Mouse (Mus musculus): ENCODE results near the gene Tas2r119. TPM values are rescaled to one million over a fixed set of nuclear protein-coding genes. Genes with fewer than 3 reads are reported as not detected.

Tas2r119 gene
- total RNA-seq (2012; rRNA removed), result not detected in 2 replicates

DNA sequence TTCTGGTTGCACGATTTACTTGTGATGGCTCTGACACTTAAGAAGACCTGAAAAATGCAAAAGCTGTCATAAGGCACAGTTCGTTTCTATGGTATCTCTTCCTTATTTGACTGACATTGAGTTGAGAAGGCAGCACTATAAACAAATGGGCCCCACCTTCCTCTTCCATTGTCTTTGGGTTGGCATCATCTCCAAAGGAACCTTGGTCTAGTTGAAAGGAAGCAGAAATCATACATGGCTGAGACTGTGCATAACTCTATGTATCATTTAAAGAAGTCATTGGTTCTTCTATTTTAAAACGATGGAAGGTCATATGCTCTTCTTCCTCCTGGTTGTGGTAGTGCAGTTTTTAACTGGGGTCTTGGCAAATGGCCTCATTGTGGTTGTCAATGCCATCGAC lies at the start of gene Tas2r119:
Tas2r119 (plus strand) TSS at position 301 of the 400 bp plus-strand sequence.
- H3K4me3 ChIP-seq (ENCODE audit: insufficient read depth in 1 of 2, low read depth in 1 of 2, low read length in 2 of 2, poor library complexity in 1 of 2, severe bottlenecking in 1 of 2), result no peak within 1 kb of the TSS
- H3K36me3 ChIP-seq (ENCODE audit: control insufficient read depth, insufficient read depth, low read length, poor library complexity, severe bottlenecking), result no peaks in the 10 kb centered on the region
- no peak for TF ChIP-seq CHD2 (IDR thresholded peaks at IDR 0.05; ENCODE audit: low read depth, low read length)
- no peak for TF ChIP-seq MAFK (IDR thresholded peaks at IDR 0.05; ENCODE audit: insufficient read depth, low read depth, low read length)
- no peak for TF ChIP-seq ZC3H11A (IDR thresholded peaks at IDR 0.05; ENCODE audit: borderline replicate concordance, low read depth, low read length)
- no peak for TF ChIP-seq ZNF384 (IDR thresholded peaks at IDR 0.05; ENCODE audit: low read depth, low read length)
- no peak for TF ChIP-seq HCFC1 (IDR thresholded peaks at IDR 0.05; ENCODE audit: borderline replicate concordance, insufficient read depth, low read length)
- H3K4me1 ChIP-seq (ENCODE audit: control insufficient read depth in 2 of 2, insufficient read depth in 2 of 2, low read length in 2 of 2, poor library complexity in 1 of 2), result no peaks in the 10 kb centered on the region
- no peaks in the 10 kb centered on the region for H3K9me3 ChIP-seq (ENCODE audit: control insufficient read depth, insufficient read depth, low read depth, low read length)
- no peak within 1 kb of the TSS for H3K27ac ChIP-seq (ENCODE audit: insufficient read depth, low read depth, low read length, poor library complexity, severe bottlenecking)
- in situ Hi-C loops (cut with MboI; ENCODE audit: low sequenced_read_pairs in 2 of 2, unreplicated experiment in 2 of 2), result no loop called here
- H3K9ac ChIP-seq (ENCODE audit: insufficient read depth, low read depth, low read length, poor library complexity, severe bottlenecking), result no peak within 1 kb of the TSS
- no peak for DNase-seq (ENCODE audit: low read depth, low spot score)

DNA sequence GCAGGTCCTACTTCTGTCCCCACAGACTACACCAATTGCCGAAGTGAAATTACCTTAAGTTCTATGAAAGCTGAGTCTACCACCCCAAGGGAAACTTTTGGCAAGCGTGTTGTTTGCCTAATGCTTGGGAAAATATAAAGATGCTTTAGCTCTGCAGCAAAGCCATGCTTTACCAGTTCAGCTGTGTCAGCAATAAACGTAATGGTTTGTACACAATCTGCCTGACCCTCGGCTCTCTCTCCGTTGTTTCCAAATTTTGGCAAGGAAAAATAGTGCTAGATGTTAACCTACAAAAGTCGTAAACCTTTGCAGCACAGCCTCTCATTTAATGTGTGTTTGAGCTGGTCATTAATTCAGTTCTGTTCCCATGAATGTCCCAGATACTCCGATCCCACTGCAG lies 44.8 kb upstream of the Tas2r119 start:
- Histone ChIP-seq H3K4me1 (ENCODE audit: control insufficient read depth in 2 of 2, insufficient read depth in 2 of 2, low read length in 2 of 2, poor library complexity in 1 of 2) (no peaks in the 10 kb centered on the region), H3K4me3 (ENCODE audit: insufficient read depth in 1 of 2, low read depth in 1 of 2, low read length in 2 of 2, poor library complexity in 1 of 2, severe bottlenecking in 1 of 2) (no peak overlapping the region), H3K27ac (ENCODE audit: insufficient read depth, low read depth, low read length, poor library complexity, severe bottlenecking) (no peak overlapping the region), H3K36me3 (ENCODE audit: control insufficient read depth, insufficient read depth, low read length, poor library complexity, severe bottlenecking) (no peaks in the 10 kb centered on the region), H3K9ac (ENCODE audit: insufficient read depth, low read depth, low read length, poor library complexity, severe bottlenecking) (no peak overlapping the region), H3K9me3 (ENCODE audit: control insufficient read depth, insufficient read depth, low read depth, low read length) (no peaks in the 10 kb centered on the region)
- in situ Hi-C loops (cut with MboI; ENCODE audit: low sequenced_read_pairs in 2 of 2, unreplicated experiment in 2 of 2), result no loop called here
- no peak for TF ChIP-seq ZC3H11A (IDR thresholded peaks at IDR 0.05; ENCODE audit: borderline replicate concordance, low read depth, low read length)
- TF ChIP-seq MAFK (IDR thresholded peaks at IDR 0.05; ENCODE audit: insufficient read depth, low read depth, low read length), result peak; percentile 62
- no peak for DNase-seq (ENCODE audit: low read depth, low spot score)

DNA sequence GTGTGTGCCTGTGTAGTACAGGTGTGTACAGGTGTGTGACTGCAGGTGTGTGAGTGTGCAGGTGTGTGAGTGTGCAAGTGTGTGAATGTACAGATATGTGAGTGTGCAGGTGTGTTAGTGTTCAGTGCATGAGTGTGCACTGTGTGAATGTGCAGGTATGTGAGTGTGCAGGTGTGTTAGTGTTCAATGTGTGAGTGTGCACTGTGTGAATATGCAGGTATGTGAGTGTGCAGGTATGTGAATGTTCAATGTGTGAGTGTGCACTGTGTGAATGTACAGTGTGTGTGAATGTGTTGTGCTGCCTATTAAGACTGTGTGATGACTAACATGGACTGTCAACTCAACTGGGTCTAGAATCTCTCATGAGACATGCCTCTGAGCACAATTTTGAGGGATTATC lies 35.4 kb upstream of the Tas2r119 start:
- Histone ChIP-seq H3K9me3 (ENCODE audit: control insufficient read depth, insufficient read depth, low read depth, low read length) (no peaks in the 10 kb centered on the region), H3K36me3 (ENCODE audit: control insufficient read depth, insufficient read depth, low read length, poor library complexity, severe bottlenecking) (no peaks in the 10 kb centered on the region), H3K4me3 (ENCODE audit: insufficient read depth in 1 of 2, low read depth in 1 of 2, low read length in 2 of 2, poor library complexity in 1 of 2, severe bottlenecking in 1 of 2) (no peak overlapping the region), H3K9ac (ENCODE audit: insufficient read depth, low read depth, low read length, poor library complexity, severe bottlenecking) (no peak overlapping the region), H3K4me1 (ENCODE audit: control insufficient read depth in 2 of 2, insufficient read depth in 2 of 2, low read length in 2 of 2, poor library complexity in 1 of 2) (no peaks in the 10 kb centered on the region), H3K27ac (ENCODE audit: insufficient read depth, low read depth, low read length, poor library complexity, severe bottlenecking) (no peak overlapping the region)
- in situ Hi-C loops (cut with MboI; ENCODE audit: low sequenced_read_pairs in 2 of 2, unreplicated experiment in 2 of 2), result no loop called here
- TF ChIP-seq HCFC1 (IDR thresholded peaks at IDR 0.05; ENCODE audit: borderline replicate concordance, insufficient read depth, low read length), result no peak
- no peak for TF ChIP-seq ZC3H11A (IDR thresholded peaks at IDR 0.05; ENCODE audit: borderline replicate concordance, low read depth, low read length)
- no peak for TF ChIP-seq CHD2 (IDR thresholded peaks at IDR 0.05; ENCODE audit: low read depth, low read length)
- no peak for TF ChIP-seq ZNF384 (IDR thresholded peaks at IDR 0.05; ENCODE audit: low read depth, low read length)
- TF ChIP-seq MAFK (IDR thresholded peaks at IDR 0.05; ENCODE audit: insufficient read depth, low read depth, low read length), result no peak
- no peak for DNase-seq (ENCODE audit: low read depth, low spot score)

DNA sequence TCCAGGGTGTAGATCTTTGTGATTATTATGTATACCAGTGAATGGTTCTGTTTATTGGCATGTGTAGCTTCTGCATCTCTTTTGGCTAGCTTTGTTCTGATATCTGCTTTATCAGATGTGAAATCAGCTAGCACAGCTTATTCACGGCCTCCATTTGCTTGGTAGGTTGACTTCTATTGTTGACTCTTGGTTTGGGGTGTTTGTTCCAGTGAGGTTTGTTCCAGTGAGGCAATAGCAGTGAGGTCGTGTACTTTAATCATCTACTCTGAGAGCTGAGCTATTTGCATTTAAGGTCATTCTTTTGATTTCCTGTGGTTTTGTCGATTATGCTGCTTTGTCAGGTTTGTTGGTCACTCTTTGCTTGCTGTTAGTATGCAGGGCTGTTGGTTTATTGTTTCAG lies 32.8 kb upstream of the Tas2r119 start:
- Histone ChIP-seq H3K36me3 (ENCODE audit: control insufficient read depth, insufficient read depth, low read length, poor library complexity, severe bottlenecking) (no peaks in the 10 kb centered on the region), H3K4me3 (ENCODE audit: insufficient read depth in 1 of 2, low read depth in 1 of 2, low read length in 2 of 2, poor library complexity in 1 of 2, severe bottlenecking in 1 of 2) (no peak overlapping the region), H3K9me3 (ENCODE audit: control insufficient read depth, insufficient read depth, low read depth, low read length) (no peaks in the 10 kb centered on the region), H3K4me1 (ENCODE audit: control insufficient read depth in 2 of 2, insufficient read depth in 2 of 2, low read length in 2 of 2, poor library complexity in 1 of 2) (no peaks in the 10 kb centered on the region), H3K9ac (ENCODE audit: insufficient read depth, low read depth, low read length, poor library complexity, severe bottlenecking) (no peak overlapping the region), H3K27ac (ENCODE audit: insufficient read depth, low read depth, low read length, poor library complexity, severe bottlenecking) (no peak overlapping the region)
- in situ Hi-C loops (cut with MboI; ENCODE audit: low sequenced_read_pairs in 2 of 2, unreplicated experiment in 2 of 2), result no loop called here
- TF ChIP-seq ZC3H11A (IDR thresholded peaks at IDR 0.05; ENCODE audit: borderline replicate concordance, low read depth, low read length), result no peak
- no peak for TF ChIP-seq HCFC1 (IDR thresholded peaks at IDR 0.05; ENCODE audit: borderline replicate concordance, insufficient read depth, low read length)
- TF ChIP-seq CHD2 (IDR thresholded peaks at IDR 0.05; ENCODE audit: low read depth, low read length), result no peak
- no peak for TF ChIP-seq MAFK (IDR thresholded peaks at IDR 0.05; ENCODE audit: insufficient read depth, low read depth, low read length)
- TF ChIP-seq ZNF384 (IDR thresholded peaks at IDR 0.05; ENCODE audit: low read depth, low read length), result no peak
- no peak for DNase-seq (ENCODE audit: low read depth, low spot score)

DNA sequence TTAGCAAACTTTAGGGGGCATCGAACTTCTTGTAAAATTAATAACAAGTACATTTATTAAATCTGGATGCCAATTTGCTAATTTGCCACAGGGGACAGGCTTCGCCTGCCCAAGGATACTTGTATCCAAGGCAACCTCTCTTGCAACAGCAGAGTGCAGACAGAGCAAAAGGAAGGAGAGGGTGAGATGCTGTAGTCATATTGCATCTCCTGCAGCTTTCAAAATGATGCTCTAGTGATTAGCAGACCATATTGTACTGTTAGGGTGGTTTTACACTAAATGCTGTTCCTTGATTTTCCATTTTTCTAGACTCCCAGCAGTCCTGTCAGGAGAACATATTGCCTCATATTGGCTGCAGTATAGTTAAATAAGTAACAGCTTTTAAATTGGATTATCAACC lies 23.7 kb upstream of the Tas2r119 start:
- no peaks in the 10 kb centered on the region for H3K4me1 ChIP-seq (ENCODE audit: control insufficient read depth in 2 of 2, insufficient read depth in 2 of 2, low read length in 2 of 2, poor library complexity in 1 of 2)
- H3K9ac ChIP-seq (ENCODE audit: insufficient read depth, low read depth, low read length, poor library complexity, severe bottlenecking), result no peak overlapping the region
- TF ChIP-seq MAFK (IDR thresholded peaks at IDR 0.05; ENCODE audit: insufficient read depth, low read depth, low read length) (no peak), ZC3H11A (IDR thresholded peaks at IDR 0.05; ENCODE audit: borderline replicate concordance, low read depth, low read length) (no peak), CHD2 (IDR thresholded peaks at IDR 0.05; ENCODE audit: low read depth, low read length) (no peak), HCFC1 (IDR thresholded peaks at IDR 0.05; ENCODE audit: borderline replicate concordance, insufficient read depth, low read length) (no peak), ZNF384 (IDR thresholded peaks at IDR 0.05; ENCODE audit: low read depth, low read length) (no peak)
- H3K27ac ChIP-seq (ENCODE audit: insufficient read depth, low read depth, low read length, poor library complexity, severe bottlenecking), result no peak overlapping the region
- H3K9me3 ChIP-seq (ENCODE audit: control insufficient read depth, insufficient read depth, low read depth, low read length), result no peaks in the 10 kb centered on the region
- no peak for DNase-seq (ENCODE audit: low read depth, low spot score)
- no peaks in the 10 kb centered on the region for H3K36me3 ChIP-seq (ENCODE audit: control insufficient read depth, insufficient read depth, low read length, poor library complexity, severe bottlenecking)
- in situ Hi-C loops (cut with MboI; ENCODE audit: low sequenced_read_pairs in 2 of 2, unreplicated experiment in 2 of 2), result no loop called here
- H3K4me3 ChIP-seq (ENCODE audit: insufficient read depth in 1 of 2, low read depth in 1 of 2, low read length in 2 of 2, poor library complexity in 1 of 2, severe bottlenecking in 1 of 2), result no peak overlapping the region
